Mouse (Mus musculus) stomach, embryonic 16.5 days (tissue): ENCODE measurements around the gene Gria4. TPM values are rescaled to one million over a fixed set of nuclear protein-coding genes. Genes with fewer than 3 reads are reported as not detected.
"Not testable (repeated sequence)": the region's sequence is repeated elsewhere in the genome, so short reads cannot be mapped to it uniquely, and the experiment has no call there.

Source experiments
- ATAC-seq: fragments of 200-750 bp; cut with Nextera tagmentation; 2 replicates; pipeline ENCODE4 v1.8.0; 2017; ENCODE audit warnings: moderate number of reproducible peaks, moderate TSS enrichment; ENCODE audit not compliant: insufficient read depth, low FRiP score
- H3K27ac ChIP-seq: fragments of 300-500 bp; sonication (generic); 2 replicates; pipeline ENCODE4 v1.5.1; 2014; ENCODE audit warnings: low read length
- H3K27me3 ChIP-seq: fragments of 300-500 bp; sonication (generic); 2 replicates; pipeline ENCODE4 v1.6.1; 2014; ENCODE audit warnings: low read length, control low read depth, mixed read lengths; ENCODE audit not compliant: control insufficient read depth, insufficient read depth
- H3K36me3 ChIP-seq: fragments of 300-500 bp; sonication (generic); 2 replicates; pipeline ENCODE4 v1.6.1; 2014; ENCODE audit warnings: low read length; ENCODE audit not compliant: control insufficient read depth, insufficient read depth
- H3K4me1 ChIP-seq: fragments of 300-500 bp; sonication (generic); 2 replicates; pipeline ENCODE4 v1.6.1; 2014; ENCODE audit warnings: low read length, control low read depth, mixed read lengths; ENCODE audit not compliant: control insufficient read depth, insufficient read depth
- H3K4me2 ChIP-seq: fragments of 300-500 bp; sonication (generic); 2 replicates; pipeline ENCODE4 v1.6.1; 2014; ENCODE audit warnings: low read depth, low read length, mixed read lengths
- H3K4me3 ChIP-seq: fragments of 300-500 bp; sonication (generic); replicated peaks from 2 replicates; pipeline ENCODE4 v1.5.1; 2014; ENCODE audit warnings: mild to moderate bottlenecking, low read length
- H3K9ac ChIP-seq: fragments of 300-500 bp; sonication (generic); 2 replicates; pipeline ENCODE4 v1.6.1; 2014; ENCODE audit warnings: low read length
- H3K9me3 ChIP-seq: fragments of 300-500 bp; sonication (generic); replicated peaks from 2 replicates; pipeline ENCODE4 v1.6.1; 2016; ENCODE audit warnings: low read length, control low read depth; ENCODE audit not compliant: control insufficient read depth
- WGBS: fragments of 180-500 bp; shearing (Covaris S2); extraction: QIAGEN DNeasy Blood & Tissue Kit; methylation state at CpG from one replicate; pipeline ENCODE4 v1.1.7; 2014; 5-methylcytosine and 5-hydroxymethylcytosine counted together
- microRNA-seq: library from miRNA; unstranded; fragments of <30 nt; microRNA quantifications from one replicate; pipeline ENCODE4, GENCODE M21; 2016
- polyA plus RNA-seq: library from polyadenylated mRNA; unstranded; fragments of >200 nt; fragmentation: Nextera tagmentation; extraction: Ambion mirVana; gene quantifications from 2 replicates; pipeline ENCODE4 v1.2.1, GENCODE M21; 2015

The Gria4 gene
- polyA plus RNA-seq, 1 experiment from 2014 or later: 5.0 TPM

DNA sequence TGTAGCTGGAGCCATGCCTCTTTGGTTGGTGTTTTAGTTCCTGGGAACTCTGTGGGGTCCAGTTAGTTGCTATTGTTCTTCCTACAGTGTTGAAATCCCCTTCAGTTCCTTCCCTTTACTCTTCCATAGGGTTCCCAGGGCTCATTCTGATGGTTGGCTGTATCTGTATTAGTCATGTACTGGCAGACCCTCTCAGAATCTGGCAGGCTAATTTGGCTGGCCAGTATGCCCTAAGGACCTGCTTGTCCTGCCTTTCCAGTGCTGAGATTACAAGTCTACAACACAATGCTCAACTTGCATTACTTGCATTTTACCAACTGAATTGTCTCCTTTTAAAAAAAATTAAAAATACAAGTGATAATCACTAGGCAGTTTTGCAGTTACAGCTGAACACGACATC is 338.4 kb downstream of the Gria4 start:
- ATAC-seq: no peak
- Histone ChIP-seq H3K9ac (no peak overlapping the region), H3K27me3 (no peaks in the 10 kb centered on the region), H3K36me3 (no peaks in the 10 kb centered on the region), H3K9me3 (no peaks in the 10 kb centered on the region), H3K4me1 (no peaks in the 10 kb centered on the region), H3K4me3 (no peak overlapping the region), H3K4me2 (no peak overlapping the region), H3K27ac (no peak overlapping the region)
- WGBS: 86% methylated on average over 1 of the region's 1 CpGs

DNA sequence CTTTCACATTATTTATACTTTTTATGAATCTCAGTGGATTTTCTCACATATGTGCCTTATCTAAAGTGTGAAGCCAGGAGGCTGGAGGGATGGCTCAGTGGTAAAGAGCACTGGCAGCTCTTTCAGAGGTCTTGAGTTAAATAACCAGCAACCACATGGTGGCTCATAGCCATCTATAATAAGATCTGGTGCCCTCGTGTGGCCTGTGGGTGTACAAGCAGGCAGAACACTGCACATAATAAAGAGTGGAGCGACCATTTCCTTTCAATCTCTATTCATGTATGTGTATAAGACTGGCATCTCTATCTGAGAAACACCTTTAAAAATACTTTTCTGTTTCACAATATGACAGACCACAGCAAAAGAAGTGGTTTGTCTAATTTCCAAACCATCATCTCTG is 353.1 kb downstream of the Gria4 start:
- Histone ChIP-seq H3K27me3 (no peaks in the 10 kb centered on the region), H3K4me2 (no peak overlapping the region), H3K27ac (no peak overlapping the region), H3K4me3 (no peak overlapping the region), H3K4me1 (no peaks in the 10 kb centered on the region), H3K36me3 (no peaks in the 10 kb centered on the region), H3K9ac (no peak overlapping the region), H3K9me3 (no peaks in the 10 kb centered on the region)
- 34% methylated on average over 2 of the region's 2 CpGs for WGBS
- ATAC-seq: no peak

DNA sequence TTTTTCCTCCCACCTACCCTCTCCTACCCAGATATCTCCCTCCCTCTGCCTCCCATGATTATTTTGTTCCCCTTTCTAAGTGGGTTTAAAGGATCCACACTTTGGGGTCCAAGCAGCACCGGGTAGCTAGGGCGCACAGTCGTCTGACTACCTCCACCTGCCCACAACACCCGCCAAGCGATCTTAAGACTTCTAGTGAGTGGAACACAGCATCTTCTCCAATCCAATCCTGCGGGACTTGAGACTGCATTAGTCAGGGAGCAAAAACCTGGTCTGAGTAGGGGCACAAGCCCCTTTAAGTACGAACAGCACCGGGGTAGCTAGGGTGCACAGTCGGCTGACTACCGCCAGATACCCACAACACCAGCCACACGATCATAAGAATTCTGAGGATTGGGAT is 395.2 kb downstream of the Gria4 start:
- H3K9ac ChIP-seq, H3K4me2 ChIP-seq, H3K9me3 ChIP-seq, H3K27ac ChIP-seq, H3K36me3 ChIP-seq, H3K4me3 ChIP-seq, H3K27me3 ChIP-seq, H3K4me1 ChIP-seq, ATAC-seq: not testable (repeated sequence)
- 88% methylated on average over 11 of the region's 11 CpGs for WGBS

DNA sequence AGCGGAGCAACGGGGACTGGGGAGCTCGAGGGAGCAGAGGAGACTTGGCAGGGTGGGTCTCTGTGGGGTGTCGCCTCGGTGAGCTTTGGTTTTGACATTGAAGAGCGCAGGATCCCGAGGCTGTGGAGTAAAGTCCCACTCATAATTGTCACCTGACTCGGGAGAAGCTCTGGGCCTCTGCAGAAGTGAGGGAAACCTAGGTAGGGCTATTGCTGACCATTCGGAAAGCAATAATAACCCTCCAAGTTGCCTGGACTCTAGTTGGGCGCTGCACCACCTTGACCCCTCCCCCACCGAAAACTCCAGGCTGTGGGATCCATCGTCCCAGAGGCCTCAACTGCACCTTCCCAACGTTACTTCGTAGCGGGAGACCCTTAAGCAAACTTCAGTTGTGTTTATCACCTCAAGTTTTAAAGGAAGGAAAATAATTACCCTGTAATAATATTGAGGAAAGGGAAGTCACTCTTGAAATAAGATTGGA is 419.4 kb downstream of the Gria4 start:
- Histone ChIP-seq H3K4me1 (peaks cover 10% of the 10 kb centered on the region; the same call in 1 of the 2 replicates), H3K4me3 (peak overlapping the region; percentile 70), H3K36me3 (no peaks in the 10 kb centered on the region), H3K9ac (peak overlapping the region; percentile 80), H3K9me3 (no peaks in the 10 kb centered on the region), H3K27me3 (no peaks in the 10 kb centered on the region), H3K4me2 (peak overlapping the region; percentile 66), H3K27ac (peak overlapping the region; percentile 76)
- no peak; the same call in 1 of the 2 replicates for ATAC-seq
- 0% methylated on average over 15 of the region's 15 CpGs for WGBS

DNA sequence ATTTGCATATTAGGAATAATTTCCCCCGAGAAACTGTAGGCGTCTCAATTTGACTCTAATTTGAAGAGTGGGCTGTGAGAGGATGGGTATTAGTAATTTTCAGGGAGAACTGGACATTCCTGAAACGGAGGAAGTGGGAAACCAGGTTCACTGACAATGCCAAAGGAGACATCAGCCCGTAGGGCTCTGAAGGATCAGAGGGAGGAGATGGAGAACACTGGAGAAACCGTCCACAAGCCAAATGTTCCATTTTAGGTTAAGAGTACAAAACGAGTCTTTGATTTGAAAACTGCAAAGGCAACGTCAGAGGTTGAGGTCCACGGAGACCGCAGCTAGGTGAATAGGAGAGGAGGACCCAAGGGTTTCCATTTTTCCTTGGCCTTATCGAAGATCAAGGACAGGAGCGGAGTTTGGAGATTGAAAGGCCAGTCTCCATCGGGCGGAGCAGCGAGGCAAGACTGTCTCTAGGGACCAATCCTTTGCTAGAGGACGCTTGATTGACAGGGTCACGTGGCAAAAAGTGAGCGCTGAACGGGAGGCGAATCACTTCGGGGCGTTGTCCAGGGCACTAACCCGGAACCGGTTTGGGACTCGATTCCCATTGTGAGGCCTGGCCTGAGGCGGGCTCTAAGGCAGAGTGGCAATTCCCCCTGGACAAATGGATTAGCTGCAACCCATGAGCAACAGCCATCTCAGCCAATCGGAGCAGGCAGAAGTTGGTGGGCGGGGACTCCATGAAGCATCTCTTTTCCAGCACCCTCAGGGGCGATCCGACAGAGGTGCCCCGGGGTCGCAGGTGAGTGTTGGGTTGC is 420.0 kb downstream of the Gria4 start, which contains the start of gene Msantd4:
Msantd4 (plus strand) TSS at position 735 of the 812 bp plus-strand sequence.
- Histone ChIP-seq H3K4me1 (peaks cover 10% of the 10 kb centered on the region; the same call in 1 of the 2 replicates), H3K9ac (peak within 1 kb of the TSS; percentile 80), H3K4me3 (peak within 1 kb of the TSS; percentile 70), H3K36me3 (no peaks in the 10 kb centered on the region), H3K27ac (peak within 1 kb of the TSS; percentile 77), H3K4me2 (peak within 1 kb of the TSS; percentile 71), H3K27me3 (no peaks in the 10 kb centered on the region), H3K9me3 (no peaks in the 10 kb centered on the region)
- 3% methylated on average over 31 of the region's 31 CpGs for WGBS
- ATAC-seq: peak; percentile 100

Small RNA genes lying within 50 kb of the gene (microRNA-seq; reads per million reads assigned to microRNA genes)
- gene Gm23811: not detected
- not detected for gene Gm23992
